Mouse (Mus musculus) small intestine, adult 10 weeks (tissue): Measurements from ENCODE around the gene Phgr1. TPM values are rescaled to one million over a fixed set of nuclear protein-coding genes. Genes with fewer than 3 reads are reported as not detected.

ENCODE experiments used
- polyA plus RNA-seq: library from polyadenylated mRNA; stranded (reverse); fragments of 350-450 nt; fragmentation: Illumina TruSeq; extraction: RNeasy Lipid Tissue Mini Kit (QIAGEN cat#74804); gene quantifications from one replicate; pipeline ENCODE4 v1.2.3, GENCODE M21; 2014; ENCODE audit warnings: low replicate concordance

Gene Phgr1
- 16.7 TPM for polyA plus RNA-seq

GRCm38 (mm10) chr2:118772158-118772874, at the start of gene Phgr1:
TSS of gene Phgr1 (plus strand) at chr2:118772769.

DNA sequence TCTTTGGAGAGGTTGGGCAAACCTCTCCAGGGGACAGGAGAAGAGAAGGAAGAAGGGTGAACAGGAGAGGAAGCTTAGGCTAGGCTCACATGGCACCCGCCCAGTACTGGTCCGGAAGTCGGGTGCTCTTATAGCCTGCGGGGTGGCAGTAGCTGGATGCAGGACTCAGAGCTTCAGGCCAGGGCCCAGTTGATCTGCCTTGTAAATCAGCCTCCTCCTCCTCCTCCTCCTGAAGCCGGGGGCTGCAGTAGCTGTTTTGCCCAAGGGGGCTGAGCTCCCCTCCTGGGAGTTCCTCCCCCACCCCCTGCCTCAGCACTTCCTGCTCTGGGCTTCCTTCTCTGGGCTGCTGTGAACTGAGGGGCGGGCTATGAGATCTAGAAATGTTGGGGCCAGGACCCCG, 44.2 kb upstream of the Phgr1 start, which contains the start of gene Plcb2:
Gene Plcb2 (minus strand): TSS at position 102 of the 400 bp plus-strand sequence.

GRCm38 (mm10) chr2:118745232-118745884, 27.2 kb upstream of the Phgr1 start, which contains the start of gene Inafm2:
TSS of gene Inafm2 (plus strand) at chr2:118745758.

DNA sequence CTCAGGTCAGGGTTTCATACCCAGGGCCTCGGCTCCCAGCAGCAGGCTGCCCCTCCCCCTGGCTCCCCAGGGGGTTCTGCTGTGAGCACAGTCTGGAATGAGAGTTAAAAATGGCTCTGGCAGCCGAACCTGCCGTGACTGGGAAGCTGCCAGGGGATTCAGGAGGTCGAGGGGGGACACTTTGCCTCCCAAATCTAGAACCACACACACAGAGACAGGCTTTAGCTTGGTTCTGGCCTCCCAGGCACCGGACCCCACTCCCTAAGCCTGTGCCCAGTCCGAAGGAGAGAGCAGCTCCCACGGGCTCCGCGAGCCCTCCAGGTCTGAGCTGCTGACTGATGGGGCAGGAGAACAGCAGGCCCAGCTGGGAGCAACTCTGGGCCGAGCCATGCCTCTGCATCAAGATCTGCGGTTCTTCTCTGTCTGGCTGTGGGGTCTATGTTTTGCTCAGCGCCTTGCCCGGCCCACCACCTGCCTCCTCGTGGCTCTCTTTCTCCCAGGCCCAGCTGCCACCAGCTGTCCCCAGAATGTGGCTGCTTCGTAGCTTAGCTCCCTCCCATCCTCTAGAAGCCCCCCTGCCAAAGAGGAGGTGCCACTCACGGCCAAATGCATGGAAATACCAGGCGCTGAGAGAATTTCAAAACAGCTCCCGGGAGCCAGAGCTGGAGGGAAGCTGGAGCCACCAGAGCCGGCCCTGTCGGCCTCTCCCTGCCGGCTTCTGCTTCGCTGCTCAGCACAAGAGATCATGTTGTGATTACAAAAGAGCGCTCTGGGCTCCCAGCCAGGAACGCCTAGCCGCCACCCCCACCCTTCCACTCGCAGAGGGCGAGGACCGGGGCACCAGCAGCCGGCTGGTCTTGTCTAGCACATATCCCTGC, 10.4 kb upstream of the Phgr1 start, which contains the start of gene Ccdc9b:
Gene Ccdc9b (minus strand): TSS at position 756 of the 878 bp plus-strand sequence.

DNA sequence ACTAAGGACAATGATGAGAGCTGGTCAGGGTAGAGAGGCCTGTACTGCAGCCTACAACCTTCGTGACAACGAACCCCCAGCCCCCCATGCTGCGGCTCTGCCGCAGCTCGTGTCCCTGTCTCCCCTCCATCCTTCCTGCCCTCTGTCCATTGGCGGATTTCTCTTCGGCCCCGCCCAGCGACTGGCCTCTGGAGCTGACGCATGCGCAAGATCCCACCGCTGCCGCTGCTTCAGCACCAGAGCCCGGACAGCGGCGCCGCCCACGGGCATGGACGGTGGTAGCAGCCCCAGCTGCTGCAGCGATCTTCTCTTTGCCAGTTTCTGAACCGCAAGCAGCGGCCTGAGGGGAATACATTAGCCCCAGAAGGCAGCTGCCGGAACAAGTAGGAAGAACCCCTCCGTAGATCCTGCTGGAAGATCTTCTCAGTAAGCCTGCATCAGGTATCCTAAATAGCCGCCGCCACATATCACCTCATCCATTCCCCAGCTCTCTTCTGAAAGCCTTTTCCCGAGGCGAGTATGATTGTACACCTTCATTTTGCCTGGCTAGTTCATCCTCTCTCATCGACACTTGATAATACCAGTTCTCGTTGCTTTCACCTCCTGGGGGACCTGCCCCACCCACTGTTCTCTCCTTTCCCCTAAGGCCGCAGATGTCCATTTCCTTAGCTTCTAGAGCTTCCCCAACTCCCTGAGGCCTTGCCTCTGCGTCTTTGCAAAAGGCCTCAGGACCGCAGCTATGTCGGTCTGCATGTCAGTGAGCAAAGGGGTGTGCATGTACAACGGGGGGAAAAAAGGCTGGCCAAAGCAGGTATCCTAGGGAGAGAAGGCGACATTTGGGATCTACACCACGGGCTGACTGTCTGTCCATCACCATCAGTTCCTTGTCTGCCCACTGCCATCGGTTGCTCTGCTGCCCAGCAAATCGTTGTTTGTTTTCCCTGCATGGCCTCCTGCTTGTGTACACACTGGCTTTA, 7.2 kb downstream of the Phgr1 start, which contains the start of gene Disp2:
Gene Disp2 (plus strand): TSS at position 216 of the 977 bp plus-strand sequence.

GRCm38 (mm10) chr2:118813981-118814836, 41.6 kb downstream of the Phgr1 start, which contains the start of gene Knstrn:
TSS of gene Knstrn (plus strand) at chr2:118814003.

Other genes with a start within 250 kb of the Phgr1 start
- 2.9 TPM for gene Bmf, start 223.1 kb upstream of the Phgr1 start, polyA plus RNA-seq
- gene Bub1b, start 174.6 kb upstream of the Phgr1 start, polyA plus RNA-seq = 11.1 TPM
- gene Pak6, start 109.5 kb upstream of the Phgr1 start, polyA plus RNA-seq = 0.22 TPM
- 0.37 TPM for gene Ankrd63, start 68.8 kb upstream of the Phgr1 start, polyA plus RNA-seq
- gene Plcb2, start 44.3 kb upstream of the Phgr1 start, polyA plus RNA-seq = 1.2 TPM
- 11.9 TPM for gene Inafm2, start 27.0 kb upstream of the Phgr1 start, polyA plus RNA-seq
- gene Ccdc9b, start 10.1 kb upstream of the Phgr1 start, polyA plus RNA-seq = 0.89 TPM
- 0.67 TPM for gene Disp2, start 7.0 kb downstream of the Phgr1 start, polyA plus RNA-seq
- gene Knstrn, start 41.2 kb downstream of the Phgr1 start, polyA plus RNA-seq = 6.4 TPM
- gene Ivd, start 89.2 kb downstream of the Phgr1 start, polyA plus RNA-seq = 8.3 TPM
- gene Bahd1, start 127.6 kb downstream of the Phgr1 start, polyA plus RNA-seq = 2.5 TPM
- 0.59 TPM for gene Chst14, start 153.7 kb downstream of the Phgr1 start, polyA plus RNA-seq